Mouse (Mus musculus) cerebellum, adult 2 months (tissue): ENCODE data around the gene Mok.

Experiments used
- CTCF ChIP-seq: fragments of 200-500 bp; IDR thresholded peaks from 2 replicates; pipeline ENCODE4 v1.5.1; 2011; ENCODE audit warnings: low read depth, mild to moderate bottlenecking, control low read depth, low read length, moderate library complexity, borderline replicate concordance; ENCODE audit not compliant: insufficient read depth
- POLR2A ChIP-seq: fragments of 200-500 bp; IDR thresholded peaks from 2 replicates; pipeline ENCODE4 v1.6.1; 2011; ENCODE audit warnings: low read length, control low read depth, borderline replicate concordance; ENCODE audit not compliant: insufficient read depth

GRCm38 (mm10) chr12:110802674-110803297, 38.0 kb downstream of the Mok start:
- TF ChIP-seq CTCF = no peak
- no peak for TF ChIP-seq POLR2A
